Mouse (Mus musculus) liver, embryonic 16.5 days (tissue): ENCODE results near the gene Cmtm4. TPM values are rescaled to one million over a fixed set of nuclear protein-coding genes. Genes with fewer than 3 reads are reported as not detected.

Experiments used
- ATAC-seq: fragments of 200-750 bp; cut with Nextera tagmentation; 2 replicates; pipeline ENCODE4 v1.8.0; 2017; ENCODE audit warnings: low read depth, mild to moderate bottlenecking, moderate number of reproducible peaks, moderate library complexity
- H3K27ac ChIP-seq: fragments of 300-500 bp; sonication (generic); 2 replicates; pipeline ENCODE4 v1.5.1; 2014; ENCODE audit warnings: mild to moderate bottlenecking, low read length
- H3K27me3 ChIP-seq: fragments of 300-500 bp; sonication (generic); 2 replicates; pipeline ENCODE4 v1.6.1; 2014; ENCODE audit warnings: low read depth, low read length, mixed read lengths; ENCODE audit not compliant: control insufficient read depth, insufficient read depth
- H3K36me3 ChIP-seq: fragments of 300-500 bp; sonication (generic); 2 replicates; pipeline ENCODE4 v1.6.1; 2014; ENCODE audit warnings: mild to moderate bottlenecking; ENCODE audit not compliant: control insufficient read depth, insufficient read depth
- H3K4me1 ChIP-seq: fragments of 300-500 bp; sonication (generic); 2 replicates; pipeline ENCODE4 v1.6.1; 2014; ENCODE audit warnings: low read depth, low read length, mixed read lengths; ENCODE audit not compliant: control insufficient read depth
- H3K4me2 ChIP-seq: fragments of 300-500 bp; sonication (generic); 2 replicates; pipeline ENCODE4 v1.6.1; 2014; ENCODE audit warnings: low read depth, low read length, mixed read lengths
- H3K4me3 ChIP-seq: fragments of 300-500 bp; sonication (generic); 2 replicates; pipeline ENCODE4 v1.5.1; 2014; ENCODE audit warnings: low read depth, mild to moderate bottlenecking, low read length
- H3K9ac ChIP-seq: fragments of 300-500 bp; sonication (generic); 2 replicates; pipeline ENCODE4 v1.6.1; 2014; ENCODE audit warnings: low read depth, low read length
- H3K9me3 ChIP-seq: fragments of 300-500 bp; sonication (generic); replicated peaks from 2 replicates; pipeline ENCODE4 v1.6.1; 2016; ENCODE audit warnings: low read length; ENCODE audit not compliant: control insufficient read depth
- WGBS: fragments of 180-500 bp; shearing (Covaris S2); extraction: QIAGEN DNeasy Blood & Tissue Kit; methylation state at CpG from one replicate; pipeline ENCODE4 v1.1.7; 2014; ENCODE audit not compliant: insufficient replicate concordance; 5-methylcytosine and 5-hydroxymethylcytosine counted together
- polyA plus RNA-seq: library from polyadenylated mRNA; unstranded; fragments of >200 nt; fragmentation: Nextera tagmentation; extraction: Ambion mirVana; gene quantifications from 2 replicates; pipeline ENCODE4 v1.2.1, GENCODE M21; 2015

Cmtm4 gene
- polyA plus RNA-seq, 1 experiment from 2014 or later, result 0.45 TPM

- Histone ChIP-seq H3K9ac (no peak overlapping the region), H3K4me1 (peaks cover 13% of the 10 kb centered on the region), H3K36me3 (peaks cover 55% of the 10 kb centered on the region), H3K9me3 (no peaks in the 10 kb centered on the region), H3K27ac (no peak overlapping the region), H3K4me2 (no peak overlapping the region), H3K4me3 (no peak overlapping the region), H3K27me3 (no peaks in the 10 kb centered on the region)
- WGBS, result 73% methylated on average over 12 of the region's 12 CpGs
- peak; percentile 72 for ATAC-seq
Measured at GRCm38 (mm10) chr8:104436038-104436437, 40.4 kb upstream of the Cmtm4 start.

GRCm38 (mm10) chr8:104434826-104435354 is 39.3 kb upstream of the Cmtm4 start:
- Histone ChIP-seq H3K9me3 (no peaks in the 10 kb centered on the region), H3K27me3 (no peaks in the 10 kb centered on the region), H3K4me2 (no peak overlapping the region), H3K9ac (no peak overlapping the region), H3K4me1 (peaks cover 13% of the 10 kb centered on the region), H3K36me3 (peaks cover 59% of the 10 kb centered on the region), H3K27ac (no peak overlapping the region), H3K4me3 (no peak overlapping the region)
- WGBS, result 82% methylated on average over 18 of the region's 18 CpGs
- no peak for ATAC-seq

- 47% methylated on average over 4 of the region's 4 CpGs for WGBS
- peak; percentile 54 for ATAC-seq
- peaks cover 13% of the 10 kb centered on the region for H3K4me1 ChIP-seq
- H3K4me2 ChIP-seq, result peak overlapping the region; percentile 18
- H3K27ac ChIP-seq, result no peak overlapping the region
- H3K9ac ChIP-seq, result no peak overlapping the region
- no peaks in the 10 kb centered on the region for H3K9me3 ChIP-seq
- no peaks in the 10 kb centered on the region for H3K27me3 ChIP-seq
- H3K36me3 ChIP-seq, result peaks cover 56% of the 10 kb centered on the region
- no peak overlapping the region for H3K4me3 ChIP-seq
Measured at GRCm38 (mm10) chr8:104434275-104434674, 38.7 kb upstream of the Cmtm4 start.

- H3K27me3 ChIP-seq, result no peaks in the 10 kb centered on the region
- no peak overlapping the region for H3K27ac ChIP-seq
- no peaks in the 10 kb centered on the region for H3K9me3 ChIP-seq
- H3K9ac ChIP-seq, result no peak overlapping the region
- H3K4me3 ChIP-seq, result no peak overlapping the region
- H3K4me2 ChIP-seq, result no peak overlapping the region
- H3K36me3 ChIP-seq, result peaks cover 64% of the 10 kb centered on the region
- 80% methylated on average over 5 of the region's 5 CpGs for WGBS
- no peak for ATAC-seq
- H3K4me1 ChIP-seq, result peaks cover 13% of the 10 kb centered on the region
Measured at GRCm38 (mm10) chr8:104433191-104433842, 37.7 kb upstream of the Cmtm4 start.

GRCm38 (mm10) chr8:104432656-104433055 is 37.0 kb upstream of the Cmtm4 start:
- Histone ChIP-seq H3K4me2 (no peak overlapping the region), H3K4me3 (no peak overlapping the region), H3K9me3 (no peaks in the 10 kb centered on the region), H3K4me1 (peaks cover 13% of the 10 kb centered on the region), H3K27ac (no peak overlapping the region), H3K36me3 (peaks cover 64% of the 10 kb centered on the region), H3K9ac (no peak overlapping the region), H3K27me3 (no peaks in the 10 kb centered on the region)
- ATAC-seq, result no peak
- WGBS, result 83% methylated on average over 6 of the region's 6 CpGs

- peaks cover 53% of the 10 kb centered on the region for H3K36me3 ChIP-seq
- no peaks in the 10 kb centered on the region for H3K9me3 ChIP-seq
- no peaks in the 10 kb centered on the region for H3K27me3 ChIP-seq
- H3K27ac ChIP-seq, result no peak overlapping the region
- 73% methylated on average over 7 of the region's 7 CpGs for WGBS
- H3K4me3 ChIP-seq, result no peak overlapping the region
- H3K4me2 ChIP-seq, result no peak overlapping the region
- H3K9ac ChIP-seq, result no peak overlapping the region
- no peak for ATAC-seq
- H3K4me1 ChIP-seq, result peaks cover 13% of the 10 kb centered on the region
Measured at GRCm38 (mm10) chr8:104430230-104430629, 34.6 kb upstream of the Cmtm4 start.

GRCm38 (mm10) chr8:104427703-104428102 is 32.1 kb upstream of the Cmtm4 start:
- 74% methylated on average over 13 of the region's 13 CpGs for WGBS
- peaks cover 52% of the 10 kb centered on the region for H3K36me3 ChIP-seq
- H3K4me2 ChIP-seq, result no peak overlapping the region
- H3K27me3 ChIP-seq, result no peaks in the 10 kb centered on the region
- no peak for ATAC-seq
- H3K9ac ChIP-seq, result no peak overlapping the region
- no peak overlapping the region for H3K27ac ChIP-seq
- no peaks in the 10 kb centered on the region for H3K9me3 ChIP-seq
- H3K4me1 ChIP-seq, result no peaks in the 10 kb centered on the region
- no peak overlapping the region for H3K4me3 ChIP-seq

- 44% methylated on average over 6 of the region's 6 CpGs for WGBS
- H3K4me3 ChIP-seq, result no peak overlapping the region
- H3K4me2 ChIP-seq, result no peak overlapping the region
- no peaks in the 10 kb centered on the region for H3K27me3 ChIP-seq
- H3K9me3 ChIP-seq, result no peaks in the 10 kb centered on the region
- H3K9ac ChIP-seq, result no peak overlapping the region
- no peak overlapping the region for H3K27ac ChIP-seq
- H3K4me1 ChIP-seq, result no peaks in the 10 kb centered on the region
- peaks cover 40% of the 10 kb centered on the region for H3K36me3 ChIP-seq
- ATAC-seq, result no peak
Measured at GRCm38 (mm10) chr8:104422313-104422712, 26.7 kb upstream of the Cmtm4 start.

GRCm38 (mm10) chr8:104416022-104416421 is 20.4 kb upstream of the Cmtm4 start:
- ATAC-seq, result no peak
- no peak overlapping the region for H3K9ac ChIP-seq
- H3K4me2 ChIP-seq, result no peak overlapping the region
- no peaks in the 10 kb centered on the region for H3K9me3 ChIP-seq
- H3K4me3 ChIP-seq, result no peak overlapping the region
- H3K27me3 ChIP-seq, result no peaks in the 10 kb centered on the region
- H3K36me3 ChIP-seq, result peaks cover 11% of the 10 kb centered on the region
- WGBS, result 78% methylated on average over 6 of the region's 6 CpGs
- no peaks in the 10 kb centered on the region for H3K4me1 ChIP-seq
- H3K27ac ChIP-seq, result no peak overlapping the region
